Mouse (Mus musculus) left cerebral cortex, postnatal 14 days (tissue): ENCODE measurements around the gene Rps13. TPM values are rescaled to one million over a fixed set of nuclear protein-coding genes. Genes with fewer than 3 reads are reported as not detected.

Source experiments
- DNase-seq, 2 experiments: peaks; one replicate each; pipeline ENCODE4 v3.0.0; 2021 to 2022; ENCODE audit warnings: low spot score in 2 of 2, mixed read lengths in 1 of 2
- intact Hi-C: fragments of 180-260 bp; cut with DNase I; formaldehyde crosslinking; loops from one replicate; pipeline ENCODE4 v1.15.1; 2025
- total RNA-seq, 2 experiments: library from RNA; stranded (reverse); gene quantifications; 2 replicates each; pipeline ENCODE4 v1.2.3; 2021

Rps13 gene
- total RNA-seq, 2 experiments from 2014 or later: 181 to 206 TPM

- no peak for DNase-seq
- intact Hi-C loops: no loop called here
These were observed 32.9 kb downstream of the Rps13 start for GRCm38 (mm10) chr7:116301144-116301543.

GRCm38 (mm10) chr7:116298851-116299250 is 35.1 kb downstream of the Rps13 start:
- intact Hi-C loops: no loop called here

GRCm38 (mm10) chr7:116298389-116298788 is 35.6 kb downstream of the Rps13 start:
- DNase-seq: no peak
- intact Hi-C loops: no loop called here

More at GRCm38 (mm10) chr7:116298851-116299250, 35.1 kb downstream of the Rps13 start:
- DNase-seq: no peak

- intact Hi-C loops: no loop called here
- no peak for DNase-seq
These were observed 39.0 kb downstream of the Rps13 start for GRCm38 (mm10) chr7:116294961-116295360.

GRCm38 (mm10) chr7:116292377-116292776 is 41.6 kb downstream of the Rps13 start:
- intact Hi-C loops: no loop called here
- DNase-seq: no peak

- intact Hi-C loops: no loop called here
- DNase-seq: no peak
These were observed 43.4 kb downstream of the Rps13 start for GRCm38 (mm10) chr7:116290559-116290958.

GRCm38 (mm10) chr7:116288996-116289395 is 45.0 kb downstream of the Rps13 start:
- intact Hi-C loops: no loop called here
- DNase-seq: no peak

- DNase-seq: no peak
- intact Hi-C loops: no loop called here
These were observed 46.0 kb downstream of the Rps13 start for GRCm38 (mm10) chr7:116287959-116288358.

GRCm38 (mm10) chr7:116286611-116287355 is 47.2 kb downstream of the Rps13 start:
- no peak for DNase-seq
- intact Hi-C loops: no loop called here

- intact Hi-C loops: no loop called here
- DNase-seq: no peak
These were observed 47.8 kb downstream of the Rps13 start for GRCm38 (mm10) chr7:116286173-116286572.

GRCm38 (mm10) chr7:116285216-116285615 is 48.8 kb downstream of the Rps13 start:
- DNase-seq: no peak
- intact Hi-C loops: no loop called here

GRCm38 (mm10) chr7:116282755-116283154 is 51.2 kb downstream of the Rps13 start:
- DNase-seq: peak; percentile 41 to 43
- intact Hi-C loops: no loop called here

Other genes starting within 250 kb of the Rps13 start
- 1 to 10 TPM; 3.1 to 3.6 TPM for gene Gm4353, start 249.6 kb downstream of the Rps13 start, total RNA-seq
- 10 to 100 TPM; 21.0 to 23.5 TPM for gene Plekha7, start 25.8 kb downstream of the Rps13 start, total RNA-seq
- gene Pik3c2a, start 109.3 kb upstream of the Rps13 start, total RNA-seq: 10 to 100 TPM; 20.0 to 25.0 TPM
- gene Nucb2, start 170.2 kb upstream of the Rps13 start, total RNA-seq: 10 to 100 TPM; 22.3 to 26.9 TPM